Mouse (Mus musculus) midbrain, embryonic 12.5 days (tissue): Measurements from ENCODE around the gene Trappc6a. TPM values are rescaled to one million over a fixed set of nuclear protein-coding genes. Genes with fewer than 3 reads are reported as not detected.
A peak's percentile ranks its signal among the peaks of the same experiment; 100 is the strongest.
"Not testable (repeated sequence)": the region's sequence is repeated elsewhere in the genome, so short reads cannot be mapped to it uniquely, and the experiment has no call there.

ENCODE experiments used
- ATAC-seq: fragments of 200-750 bp; cut with Nextera tagmentation; 2 replicates; pipeline ENCODE4 v1.8.0; 2017; ENCODE audit warnings: low read depth, moderate TSS enrichment, moderate library complexity; ENCODE audit not compliant: low FRiP score
- H3K27ac ChIP-seq: fragments of 300-500 bp; sonication (generic); replicated peaks from 2 replicates; pipeline ENCODE4 v1.5.1; 2016; ENCODE audit warnings: mild to moderate bottlenecking
- H3K27me3 ChIP-seq: fragments of 300-500 bp; sonication (generic); 2 replicates; pipeline ENCODE4 v1.6.1; 2016; ENCODE audit warnings: mild to moderate bottlenecking
- H3K36me3 ChIP-seq: fragments of 300-500 bp; sonication (generic); 2 replicates; pipeline ENCODE4 v1.6.1; 2016
- H3K4me1 ChIP-seq: fragments of 300-500 bp; sonication (generic); 2 replicates; pipeline ENCODE4 v1.6.1; 2016
- H3K4me2 ChIP-seq: fragments of 300-500 bp; sonication (generic); replicated peaks from 2 replicates; pipeline ENCODE4 v1.6.1; 2016; ENCODE audit warnings: mild to moderate bottlenecking, moderate library complexity
- H3K4me3 ChIP-seq: fragments of 300-500 bp; sonication (generic); 2 replicates; pipeline ENCODE4 v1.5.1; 2016; ENCODE audit warnings: mild to moderate bottlenecking
- H3K9ac ChIP-seq: fragments of 300-500 bp; sonication (generic); replicated peaks from 2 replicates; pipeline ENCODE4 v1.6.1; 2016; ENCODE audit warnings: mild to moderate bottlenecking, moderate library complexity
- H3K9me3 ChIP-seq: fragments of 300-500 bp; sonication (generic); 2 replicates; pipeline ENCODE4 v1.6.1; 2016; ENCODE audit warnings: mild to moderate bottlenecking
- WGBS: fragments of 180-500 bp; shearing (Covaris S2); methylation state at CpG from one replicate; pipeline ENCODE4 v1.1.7; 2016; 5-methylcytosine and 5-hydroxymethylcytosine counted together
- polyA plus RNA-seq: library from polyadenylated mRNA; unstranded; fragments of >200 nt; fragmentation: Nextera tagmentation; extraction: Ambion mirVana; gene quantifications from 2 replicates; pipeline ENCODE4 v1.2.1, GENCODE M21; 2016

Trappc6a gene
- polyA plus RNA-seq, 1 experiment from 2014 or later, result 41.5 TPM

GRCm38 (mm10) chr7:19509786-19510185, 1.6 kb downstream of the Trappc6a start:
- H3K36me3 ChIP-seq, result no peaks in the 10 kb centered on the region
- H3K4me3 ChIP-seq, result peak overlapping the region; percentile 78; the same call in 1 of the 2 replicates
- ATAC-seq, result no peak
- H3K9ac ChIP-seq, result no peak overlapping the region
- H3K4me1 ChIP-seq, result peaks cover 20% of the 10 kb centered on the region
- H3K27ac ChIP-seq, result no peak overlapping the region
- H3K4me2 ChIP-seq, result peak overlapping the region; percentile 88
- WGBS, result 93% methylated on average over 7 of the region's 7 CpGs
- peaks cover 4% of the 10 kb centered on the region; the same call in 1 of the 2 replicates for H3K27me3 ChIP-seq
- no peaks in the 10 kb centered on the region for H3K9me3 ChIP-seq

- H3K36me3 ChIP-seq, ATAC-seq, H3K4me2 ChIP-seq, H3K9me3 ChIP-seq, H3K4me3 ChIP-seq, H3K9ac ChIP-seq, H3K27ac ChIP-seq: not testable (repeated sequence)
- WGBS, result 86% methylated on average over 7 of the region's 7 CpGs
- Histone ChIP-seq H3K4me1 (peaks cover 15% of the 10 kb centered on the region), H3K27me3 (peaks cover 17% of the 10 kb centered on the region)
Observed at GRCm38 (mm10) chr7:19511934-19512333, 3.7 kb downstream of the Trappc6a start.

DNA sequence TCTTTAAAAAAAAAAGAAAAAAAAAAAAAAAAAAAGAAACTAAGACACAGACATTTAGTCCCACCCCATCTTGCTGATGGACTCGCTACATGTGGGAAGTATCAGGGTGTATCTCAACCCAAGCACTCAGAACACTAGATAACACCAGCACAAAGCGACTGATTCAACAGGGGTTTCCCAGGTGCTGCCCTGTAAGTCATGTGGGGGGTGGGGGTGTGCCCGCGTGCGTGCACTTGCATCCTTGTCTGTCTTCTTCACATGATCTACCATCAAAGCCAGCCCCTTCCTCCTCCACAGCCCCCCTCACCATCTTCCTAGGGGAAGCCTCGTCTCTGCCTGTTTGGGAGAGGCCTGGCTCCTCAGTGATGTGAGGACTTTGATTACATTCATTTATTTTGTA, 4.2 kb downstream of the Trappc6a start:
- WGBS, result 87% methylated on average over 6 of the region's 6 CpGs
- no peak overlapping the region for H3K27ac ChIP-seq
- no peak overlapping the region for H3K9ac ChIP-seq
- H3K4me2 ChIP-seq, result no peak overlapping the region
- H3K4me1 ChIP-seq, result peaks cover 11% of the 10 kb centered on the region
- H3K27me3 ChIP-seq, result peaks cover 21% of the 10 kb centered on the region
- no peak overlapping the region for H3K4me3 ChIP-seq
- no peaks in the 10 kb centered on the region for H3K9me3 ChIP-seq
- no peaks in the 10 kb centered on the region for H3K36me3 ChIP-seq
- ATAC-seq, result no peak

- WGBS, result 8% methylated on average over 21 of the region's 29 CpGs
- H3K27me3 ChIP-seq, result peaks cover 74% of the 10 kb centered on the region
- no peak for ATAC-seq
- peak within 1 kb of the TSS; percentile 39; the same call in 1 of the 2 replicates for H3K9ac ChIP-seq
- H3K36me3 ChIP-seq, result no peaks in the 10 kb centered on the region
- H3K9me3 ChIP-seq, result no peaks in the 10 kb centered on the region
- peak within 1 kb of the TSS; percentile 27 for H3K4me3 ChIP-seq
- H3K27ac ChIP-seq, result no peak within 1 kb of the TSS
- peak within 1 kb of the TSS; percentile 51 for H3K4me2 ChIP-seq
- peaks cover 16% of the 10 kb centered on the region for H3K4me1 ChIP-seq
Observed at GRCm38 (mm10) chr7:19517652-19518365, 9.6 kb downstream of the Trappc6a start, which contains the start of gene Nkpd1. Nkpd1 (plus strand) TSS chr7:19517838.

GRCm38 (mm10) chr7:19520032-19520431, 11.8 kb downstream of the Trappc6a start:
- no peak for ATAC-seq
- Histone ChIP-seq H3K27ac (no peak overlapping the region), H3K9me3 (no peaks in the 10 kb centered on the region), H3K4me2 (peak overlapping the region; percentile 50), H3K27me3 (peaks cover 90% of the 10 kb centered on the region), H3K9ac (peak overlapping the region; percentile 49; the same call in 1 of the 2 replicates), H3K36me3 (no peaks in the 10 kb centered on the region), H3K4me1 (peaks cover 34% of the 10 kb centered on the region), H3K4me3 (peak overlapping the region; percentile 31)
- 6% methylated on average over 22 of the region's 23 CpGs for WGBS

DNA sequence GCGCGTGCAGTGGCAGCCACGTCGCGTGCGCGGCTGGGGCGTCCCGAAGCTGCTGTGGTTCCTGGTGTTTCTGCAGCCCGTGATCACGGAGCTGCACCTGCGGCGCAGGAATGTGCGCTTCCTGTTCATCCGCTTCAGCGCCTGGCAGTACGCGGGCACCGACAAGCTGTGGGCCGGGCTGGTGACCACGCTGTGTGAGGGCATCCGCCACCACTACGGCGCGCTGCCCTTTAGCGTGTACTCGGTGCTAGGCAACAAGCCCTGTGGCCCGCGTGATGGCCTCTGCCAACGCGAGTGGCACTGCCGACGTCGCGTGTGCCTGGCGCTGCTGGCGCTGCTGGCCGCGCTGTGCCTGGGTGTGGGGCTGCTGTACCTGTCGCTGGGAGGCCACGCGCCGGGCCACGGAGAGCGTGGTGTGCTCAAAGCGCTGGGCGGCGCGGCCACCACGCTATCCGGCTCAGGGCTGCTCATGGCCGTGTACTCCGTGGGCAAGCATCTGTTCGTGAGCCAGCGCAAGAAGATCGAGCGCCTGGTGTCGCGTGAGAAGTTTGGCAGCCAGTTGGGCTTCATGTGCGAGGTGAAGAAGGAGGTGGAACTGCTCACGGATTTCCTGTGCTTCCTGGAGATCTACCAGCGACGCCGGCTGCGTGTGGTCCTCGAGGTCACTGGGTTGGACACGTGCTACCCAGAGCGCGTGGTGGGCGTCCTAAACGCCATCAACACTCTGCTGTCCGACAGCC, 15.0 kb downstream of the Trappc6a start:
- 14% methylated on average over 72 of the region's 72 CpGs for WGBS
- ATAC-seq, result 0 out of 2 replicates have a peak, but pooled peaks have one; percentile 4
- peaks cover 28% of the 10 kb centered on the region for H3K4me1 ChIP-seq
- H3K27ac ChIP-seq, result no peak overlapping the region
- 0 out of 2 replicates have a peak overlapping the region, but pooled peaks have one; percentile 28 for H3K9ac ChIP-seq
- peaks cover 82% of the 10 kb centered on the region for H3K27me3 ChIP-seq
- H3K9me3 ChIP-seq, result no peaks in the 10 kb centered on the region
- H3K4me3 ChIP-seq, result peak overlapping the region; percentile 42
- H3K36me3 ChIP-seq, result no peaks in the 10 kb centered on the region
- peak overlapping the region; percentile 68 for H3K4me2 ChIP-seq

GRCm38 (mm10) chr7:19523757-19524419, 15.7 kb downstream of the Trappc6a start:
- peak; percentile 55 for ATAC-seq
- 2% methylated on average over 64 of the region's 64 CpGs for WGBS
- Histone ChIP-seq H3K9ac (peak overlapping the region; percentile 44), H3K4me3 (peak overlapping the region; percentile 42), H3K4me1 (peaks cover 28% of the 10 kb centered on the region), H3K4me2 (peak overlapping the region; percentile 68), H3K9me3 (no peaks in the 10 kb centered on the region), H3K27ac (no peak overlapping the region), H3K27me3 (peaks cover 75% of the 10 kb centered on the region), H3K36me3 (peaks cover 4% of the 10 kb centered on the region; the same call in 1 of the 2 replicates)

- H3K4me3 ChIP-seq, result peak overlapping the region; percentile 42
- peaks cover 10% of the 10 kb centered on the region; the same call in 1 of the 2 replicates for H3K36me3 ChIP-seq
- H3K4me2 ChIP-seq, result peak overlapping the region; percentile 68
- peak; percentile 39; the same call in 1 of the 2 replicates for ATAC-seq
- no peak overlapping the region for H3K27ac ChIP-seq
- H3K4me1 ChIP-seq, result peaks cover 27% of the 10 kb centered on the region
- H3K9me3 ChIP-seq, result no peaks in the 10 kb centered on the region
- 14% methylated on average over 24 of the region's 24 CpGs for WGBS
- H3K27me3 ChIP-seq, result peaks cover 68% of the 10 kb centered on the region
- peak overlapping the region; percentile 44; the same call in 1 of the 2 replicates for H3K9ac ChIP-seq
Observed at GRCm38 (mm10) chr7:19524420-19525104, 16.4 kb downstream of the Trappc6a start.

DNA sequence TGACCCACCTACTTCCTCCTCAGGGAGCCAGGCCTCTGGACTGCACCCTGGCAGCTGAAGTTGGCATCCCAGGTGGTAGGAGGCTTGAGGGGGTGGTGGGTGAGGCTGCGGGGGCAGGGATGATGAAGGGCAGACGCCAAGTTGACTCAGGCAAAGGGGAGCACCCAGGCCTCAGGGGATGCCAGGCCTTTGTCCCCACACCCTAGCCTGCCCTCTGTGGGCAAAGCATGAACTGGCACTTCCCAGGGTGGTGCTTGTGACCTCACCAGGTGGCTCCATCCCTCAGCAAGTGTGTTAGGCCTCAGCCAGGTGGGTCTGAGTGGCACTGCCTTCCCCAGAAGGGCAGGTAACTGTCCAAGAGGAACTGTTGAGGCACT, 16.9 kb downstream of the Trappc6a start:
- 56% methylated on average over 2 of the region's 2 CpGs for WGBS
- no peak for ATAC-seq
- Histone ChIP-seq H3K36me3 (peaks cover 16% of the 10 kb centered on the region; the same call in 1 of the 2 replicates), H3K9me3 (no peaks in the 10 kb centered on the region), H3K4me3 (no peak overlapping the region), H3K4me1 (peaks cover 22% of the 10 kb centered on the region), H3K9ac (no peak overlapping the region), H3K4me2 (no peak overlapping the region), H3K27ac (no peak overlapping the region), H3K27me3 (peaks cover 63% of the 10 kb centered on the region)

- H3K9ac ChIP-seq, result no peak overlapping the region
- no peaks in the 10 kb centered on the region for H3K4me1 ChIP-seq
- no peak overlapping the region for H3K4me2 ChIP-seq
- 81% methylated on average over 10 of the region's 10 CpGs for WGBS
- H3K27ac ChIP-seq, result no peak overlapping the region
- 0 out of 2 replicates have a peak, but pooled peaks cover 3% of the 10 kb centered on the region for H3K27me3 ChIP-seq
- no peak overlapping the region for H3K4me3 ChIP-seq
- no peak for ATAC-seq
- no peaks in the 10 kb centered on the region for H3K9me3 ChIP-seq
- peaks cover 70% of the 10 kb centered on the region for H3K36me3 ChIP-seq
Observed at GRCm38 (mm10) chr7:19531077-19531476, 22.9 kb downstream of the Trappc6a start.

DNA sequence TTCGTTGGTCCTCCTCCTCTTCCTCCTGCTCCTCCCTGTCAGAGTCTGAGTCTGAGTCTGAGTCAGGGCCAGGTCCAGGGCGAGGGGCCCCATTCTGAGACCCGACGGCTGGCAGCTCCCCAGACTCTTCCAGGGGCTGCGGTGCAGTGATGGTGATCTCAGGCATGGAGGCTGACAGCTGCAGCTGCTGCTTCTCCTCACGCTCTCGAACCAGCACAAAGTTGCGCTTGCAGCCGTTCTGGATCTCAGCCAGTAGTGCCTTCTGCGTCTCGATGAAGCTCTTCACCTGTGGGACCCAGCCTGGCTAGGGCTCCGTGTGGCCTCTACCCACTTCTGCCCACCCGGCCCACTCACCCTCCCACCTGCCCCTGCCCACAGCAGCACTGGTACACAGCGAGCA, 24.0 kb downstream of the Trappc6a start:
- 95% methylated on average over 14 of the region's 14 CpGs for WGBS
- Histone ChIP-seq H3K36me3 (peaks cover 70% of the 10 kb centered on the region), H3K4me2 (no peak overlapping the region), H3K4me1 (no peaks in the 10 kb centered on the region), H3K9ac (no peak overlapping the region), H3K9me3 (no peaks in the 10 kb centered on the region), H3K27me3 (no peaks in the 10 kb centered on the region), H3K4me3 (no peak overlapping the region), H3K27ac (no peak overlapping the region)
- ATAC-seq, result no peak
